Mouse (Mus musculus): ENCODE measurements at regions not wholly inside any gene's neighbourhood (a gene's known extent, or its start where the extent isn't known, plus 50 kb on each side); places are given as distances from the start of the nearest gene placed in this dataset.

- no peaks in the 10 kb centered on the region for H3K9me3 ChIP-seq (ENCODE audit: low read length)
- ATAC-seq: no peak
- H3K27ac ChIP-seq (ENCODE audit: low read depth): no peak overlapping the region
- H3K36me3 ChIP-seq (replicated peaks; ENCODE audit: insufficient read depth, low read length): no peaks in the 10 kb centered on the region
- no peaks in the 10 kb centered on the region for H3K4me1 ChIP-seq (ENCODE audit: insufficient read depth)
- no peak for DNase-seq
- no peak overlapping the region for H3K4me3 ChIP-seq (ENCODE audit: low read depth, low read length)
- H3K4me2 ChIP-seq (ENCODE audit: low read depth, low read length): no peak overlapping the region
- no peaks in the 10 kb centered on the region for H3K27me3 ChIP-seq (ENCODE audit: insufficient read depth, low read length)
- 83% methylated on average over 2 of the region's 2 CpGs for WGBS (ENCODE audit: insufficient replicate concordance)
- no peak overlapping the region for H3K9ac ChIP-seq (replicated peaks)
- no peak for TF ChIP-seq EP300 (IDR thresholded peaks at IDR 0.05; ENCODE audit: low read depth)
- no peak for TF ChIP-seq CTCF (IDR thresholded peaks at IDR 0.05; ENCODE audit: low read depth)
These were observed 563.9 kb downstream of the Slitrk6 start for GRCm38 (mm10) chr14:110190987-110191607.

- Histone ChIP-seq H3K27me3 (ENCODE audit: insufficient read depth, low read length) (no peaks in the 10 kb centered on the region), H3K4me1 (ENCODE audit: insufficient read depth) (no peaks in the 10 kb centered on the region), H3K36me3 (replicated peaks; ENCODE audit: insufficient read depth, low read length) (no peaks in the 10 kb centered on the region), H3K9ac (replicated peaks) (no peak overlapping the region), H3K4me3 (ENCODE audit: low read depth, low read length) (no peak overlapping the region), H3K4me2 (ENCODE audit: low read depth, low read length) (no peak overlapping the region), H3K27ac (ENCODE audit: low read depth) (no peak overlapping the region), H3K9me3 (ENCODE audit: low read length) (no peaks in the 10 kb centered on the region)
- no peak for ATAC-seq
- TF ChIP-seq EP300 (IDR thresholded peaks at IDR 0.05; ENCODE audit: low read depth) (no peak), CTCF (IDR thresholded peaks at IDR 0.05; ENCODE audit: low read depth) (no peak)
- 46% methylated on average over 3 of the region's 3 CpGs for WGBS (ENCODE audit: insufficient replicate concordance)
- no peak for DNase-seq
These were observed 564.5 kb downstream of the Slitrk6 start for GRCm38 (mm10) chr14:110190471-110190870.

- no peak overlapping the region for H3K4me3 ChIP-seq (ENCODE audit: low read depth, low read length)
- H3K4me1 ChIP-seq (ENCODE audit: insufficient read depth): no peaks in the 10 kb centered on the region
- H3K9ac ChIP-seq (replicated peaks): no peak overlapping the region
- no peak overlapping the region for H3K27ac ChIP-seq (ENCODE audit: low read depth)
- H3K27me3 ChIP-seq (ENCODE audit: insufficient read depth, low read length): no peaks in the 10 kb centered on the region
- DNase-seq (no peak), ATAC-seq (no peak)
- no peak for TF ChIP-seq EP300 (IDR thresholded peaks at IDR 0.05; ENCODE audit: low read depth)
- TF ChIP-seq CTCF (IDR thresholded peaks at IDR 0.05; ENCODE audit: low read depth): no peak
- H3K36me3 ChIP-seq (replicated peaks; ENCODE audit: insufficient read depth, low read length): no peaks in the 10 kb centered on the region
- H3K9me3 ChIP-seq (ENCODE audit: low read length): no peaks in the 10 kb centered on the region
- H3K4me2 ChIP-seq (ENCODE audit: low read depth, low read length): no peak overlapping the region
These were observed 575.8 kb downstream of the Slitrk6 start for GRCm38 (mm10) chr14:110179166-110179565.

GRCm38 (mm10) chr14:110171162-110172117 lies 583.5 kb downstream of the Slitrk6 start:
- Histone ChIP-seq H3K4me3 (ENCODE audit: low read depth, low read length) (no peak overlapping the region), H3K4me2 (ENCODE audit: low read depth, low read length) (no peak overlapping the region), H3K4me1 (ENCODE audit: insufficient read depth) (no peaks in the 10 kb centered on the region), H3K36me3 (replicated peaks; ENCODE audit: insufficient read depth, low read length) (no peaks in the 10 kb centered on the region), H3K9me3 (ENCODE audit: low read length) (0 out of 2 replicates have a peak, but pooled peaks cover 2% of the 10 kb centered on the region), H3K27me3 (ENCODE audit: insufficient read depth, low read length) (no peaks in the 10 kb centered on the region), H3K27ac (ENCODE audit: low read depth) (no peak overlapping the region), H3K9ac (replicated peaks) (no peak overlapping the region)
- no peak for ATAC-seq
- DNase-seq: no peak
- WGBS (ENCODE audit: insufficient replicate concordance): 72% methylated on average over 3 of the region's 3 CpGs
- no peak for TF ChIP-seq CTCF (IDR thresholded peaks at IDR 0.05; ENCODE audit: low read depth)
- no peak for TF ChIP-seq EP300 (IDR thresholded peaks at IDR 0.05; ENCODE audit: low read depth)

- Histone ChIP-seq H3K9me3 (ENCODE audit: low read length) (0 out of 2 replicates have a peak, but pooled peaks cover 2% of the 10 kb centered on the region), H3K27me3 (ENCODE audit: insufficient read depth, low read length) (no peaks in the 10 kb centered on the region), H3K27ac (ENCODE audit: low read depth) (no peak overlapping the region), H3K4me1 (ENCODE audit: insufficient read depth) (no peaks in the 10 kb centered on the region), H3K9ac (replicated peaks) (no peak overlapping the region), H3K4me3 (ENCODE audit: low read depth, low read length) (no peak overlapping the region), H3K36me3 (replicated peaks; ENCODE audit: insufficient read depth, low read length) (no peaks in the 10 kb centered on the region), H3K4me2 (ENCODE audit: low read depth, low read length) (no peak overlapping the region)
- ATAC-seq (no peak), DNase-seq (no peak)
- WGBS (ENCODE audit: insufficient replicate concordance): 59% methylated on average over 5 of the region's 5 CpGs
- no peak for TF ChIP-seq CTCF (IDR thresholded peaks at IDR 0.05; ENCODE audit: low read depth)
- no peak for TF ChIP-seq EP300 (IDR thresholded peaks at IDR 0.05; ENCODE audit: low read depth)
These were observed 586.3 kb downstream of the Slitrk6 start for GRCm38 (mm10) chr14:110168632-110169031.

GRCm38 (mm10) chr14:110128265-110128664 lies 626.7 kb downstream of the Slitrk6 start:
- ATAC-seq (no peak), DNase-seq (no peak)
- 65% methylated on average over 5 of the region's 5 CpGs for WGBS (ENCODE audit: insufficient replicate concordance)
- H3K36me3 ChIP-seq (replicated peaks; ENCODE audit: insufficient read depth, low read length): no peaks in the 10 kb centered on the region
- no peaks in the 10 kb centered on the region for H3K4me1 ChIP-seq (ENCODE audit: insufficient read depth)
- H3K27me3 ChIP-seq (ENCODE audit: insufficient read depth, low read length): no peaks in the 10 kb centered on the region
- no peaks in the 10 kb centered on the region for H3K9me3 ChIP-seq (ENCODE audit: low read length)
- no peak overlapping the region for H3K9ac ChIP-seq (replicated peaks)
- no peak overlapping the region for H3K27ac ChIP-seq (ENCODE audit: low read depth)
- H3K4me2 ChIP-seq (ENCODE audit: low read depth, low read length): no peak overlapping the region
- H3K4me3 ChIP-seq (ENCODE audit: low read depth, low read length): no peak overlapping the region
- no peak for TF ChIP-seq EP300 (IDR thresholded peaks at IDR 0.05; ENCODE audit: low read depth)
- TF ChIP-seq CTCF (IDR thresholded peaks at IDR 0.05; ENCODE audit: low read depth): no peak

All from liver, postnatal 0 days (tissue).